Mouse (Mus musculus): ENCODE data around the gene 4930512M02Rik. TPM values are rescaled to one million over a fixed set of nuclear protein-coding genes. Genes with fewer than 3 reads are reported as not detected.

4930512M02Rik gene
- total RNA-seq, 2 experiments from 2014 or later, result not detected

- DNase-seq, result no peak
Observed at GRCm38 (mm10) chr11:11564266-11565044, 63.2 kb downstream of the 4930512M02Rik start.

DNA sequence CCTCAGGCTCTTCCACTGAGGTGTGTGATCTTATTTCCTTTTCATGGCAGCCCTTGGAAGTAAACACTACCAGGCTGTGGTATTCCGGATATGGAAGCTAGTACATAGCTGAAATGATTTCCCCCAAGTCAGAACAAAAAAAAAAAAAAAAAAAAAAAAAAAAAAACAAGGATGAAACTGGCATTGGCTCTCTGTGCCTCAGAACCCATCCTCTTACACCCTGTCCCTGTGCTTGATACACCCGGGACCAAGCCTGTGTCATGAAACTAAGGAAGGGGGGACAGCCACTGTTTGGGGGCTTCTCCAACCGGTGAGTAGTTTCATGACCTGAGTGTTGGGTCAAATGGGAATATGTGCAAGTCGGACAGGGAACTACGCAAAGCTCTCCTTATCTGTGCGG lies 66.5 kb downstream of the 4930512M02Rik start:
- no peak for DNase-seq

- DNase-seq, result no peak
Observed at GRCm38 (mm10) chr11:11559099-11559686, 68.4 kb downstream of the 4930512M02Rik start.

DNA sequence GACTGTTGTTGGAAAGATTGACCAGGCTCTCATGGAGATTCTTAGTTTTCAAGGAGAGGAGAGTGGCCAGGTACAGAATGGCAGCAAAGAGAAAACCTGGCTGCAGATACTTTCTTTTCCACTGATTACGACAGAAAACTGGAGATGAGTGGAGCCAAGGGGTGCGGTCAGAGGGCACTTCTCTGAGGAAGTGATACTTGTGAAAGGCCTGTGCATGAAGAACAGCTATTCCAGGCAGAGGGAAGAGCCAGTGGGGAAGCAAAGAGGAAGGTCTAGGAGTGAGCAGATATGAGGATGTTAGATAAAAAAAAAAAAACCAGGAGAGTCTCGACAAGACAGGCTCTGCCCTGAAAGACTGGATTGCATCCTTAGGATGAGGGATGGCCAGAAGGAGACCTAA lies 69.0 kb downstream of the 4930512M02Rik start:
- no peak for DNase-seq

DNA sequence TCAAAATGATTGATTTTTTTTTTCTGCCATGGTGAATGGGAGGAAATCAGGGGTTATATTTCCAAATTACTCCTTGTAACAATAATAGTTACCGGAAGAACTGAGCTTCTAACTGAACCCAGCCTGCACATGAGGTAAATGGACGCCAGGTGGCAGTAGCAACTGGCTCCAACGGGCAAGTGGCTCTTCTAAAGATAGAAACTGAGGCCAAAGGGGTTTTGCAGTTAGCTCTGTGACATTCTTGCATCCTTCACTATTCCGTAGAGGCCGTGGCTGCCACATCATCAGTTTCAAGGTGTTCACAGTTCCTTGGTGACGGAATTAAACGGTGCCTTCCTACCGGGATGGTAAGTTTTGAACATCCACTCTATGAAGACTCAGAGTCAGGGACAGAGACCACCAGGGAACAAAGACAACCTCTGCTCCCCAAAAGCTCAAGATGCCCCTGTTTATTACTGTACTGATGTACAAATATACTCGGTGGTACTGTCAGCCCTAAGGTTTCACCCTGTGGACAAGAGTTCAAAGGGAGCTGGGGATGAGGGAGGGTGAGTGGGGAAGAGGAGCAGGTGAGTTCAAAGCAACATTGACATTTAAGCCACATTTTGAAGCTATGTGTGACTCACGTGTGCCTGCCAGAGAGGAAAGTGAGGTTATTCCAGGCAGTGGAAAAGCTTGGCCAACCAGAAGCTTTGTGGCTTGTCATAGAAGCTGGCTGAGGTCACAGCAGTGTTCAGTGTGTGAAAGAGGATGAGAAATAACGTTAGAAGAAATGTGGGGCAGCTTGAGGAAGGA lies 70.3 kb downstream of the 4930512M02Rik start:
- DNase-seq, result peak in 1 of 2 experiments; percentile 28

DNA sequence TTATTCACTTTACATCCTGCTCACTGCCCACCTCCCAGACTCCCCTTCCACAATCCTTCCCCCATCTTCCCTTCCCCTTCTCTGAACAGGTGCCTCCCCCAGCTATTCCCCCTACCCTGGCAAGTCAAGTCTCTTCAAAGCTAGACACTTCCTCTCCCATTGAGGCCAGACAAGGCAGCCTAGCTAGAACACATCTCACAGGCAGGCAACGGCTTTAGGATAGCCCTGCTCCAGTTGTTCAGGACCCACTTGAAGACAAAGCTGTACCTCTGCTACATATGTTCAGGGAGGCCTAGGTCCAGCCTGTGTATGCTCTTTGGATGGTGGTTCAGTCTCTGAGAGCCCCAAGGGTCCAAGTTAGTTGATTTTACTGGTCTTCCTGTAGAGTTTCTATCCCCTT lies 71.4 kb downstream of the 4930512M02Rik start:
- DNase-seq, result no peak

DNA sequence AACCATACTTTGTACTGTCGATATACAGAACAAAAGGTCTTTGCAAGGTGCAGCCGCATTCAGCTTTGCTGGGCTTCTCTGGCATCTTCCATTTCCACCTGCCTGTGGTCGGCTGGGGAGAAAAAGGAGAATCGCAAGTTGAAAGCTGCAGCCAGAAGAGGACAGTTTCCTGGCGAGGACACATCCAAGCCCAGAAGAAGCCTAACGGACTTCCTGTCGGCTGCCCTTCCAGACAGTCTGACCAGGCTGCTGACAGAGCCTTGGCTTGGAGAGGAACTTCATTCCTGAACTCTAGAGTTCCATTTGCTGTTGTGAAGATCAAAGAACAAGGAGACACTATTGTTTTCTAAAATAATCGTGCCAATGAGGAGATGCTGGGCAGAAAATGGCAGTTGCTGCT lies 72.1 kb downstream of the 4930512M02Rik start:
- DNase-seq, result no peak

- no peak for DNase-seq
Observed at GRCm38 (mm10) chr11:11547597-11548240, 79.9 kb downstream of the 4930512M02Rik start.

GRCm38 (mm10) chr11:11546903-11547511 lies 80.6 kb downstream of the 4930512M02Rik start:
- DNase-seq, result no peak

GRCm38 (mm10) chr11:11545948-11546347 lies 81.7 kb downstream of the 4930512M02Rik start:
- no peak for DNase-seq

Other genes starting within 250 kb of the 4930512M02Rik start
- 1 to 10 TPM; 1.0 to 2.4 TPM for gene Spata48, start 165.7 kb downstream of the 4930512M02Rik start, total RNA-seq (2021)
- gene Zpbp, start 165.4 kb downstream of the 4930512M02Rik start, total RNA-seq (2021), result under 1 TPM; 0.58 to 0.72 TPM
- 1 to 10 TPM; 2.7 to 3.0 TPM for gene Ikzf1, start 57.2 kb upstream of the 4930512M02Rik start, total RNA-seq (2021)
- gene Fignl1, start 181.1 kb upstream of the 4930512M02Rik start, total RNA-seq (2021), result under 1 TPM; 0.48 to 0.75 TPM

Data from layer of hippocampus, postnatal 36 days (tissue).